Mouse (Mus musculus): ENCODE measurements around the gene L3mbtl1. TPM values are rescaled to one million over a fixed set of nuclear protein-coding genes. Genes with fewer than 3 reads are reported as not detected.

L3mbtl1 gene
- total RNA-seq, 2 experiments from 2014 or later = 29.6 to 35.0 TPM

GRCm38 (mm10) chr2:162985923-162986322 lies 42.7 kb downstream of the L3mbtl1 start:
- DNase-seq (ENCODE audit: extremely low spot score in 1 of 2, low spot score in 2 of 2) = peak in 1 of 2 experiments; percentile 55
- intact Hi-C loops (cut with DNase I) = no loop called here

GRCm38 (mm10) chr2:162986764-162987163 lies 43.5 kb downstream of the L3mbtl1 start:
- intact Hi-C loops (cut with DNase I) = no loop called here
- DNase-seq (ENCODE audit: extremely low spot score in 1 of 2, low spot score in 2 of 2) = no peak

GRCm38 (mm10) chr2:162987218-162987617 lies 43.9 kb downstream of the L3mbtl1 start, which contains the start of gene Sgk2:
Sgk2 (plus strand) TSS chr2:162987330.
- intact Hi-C loops (cut with DNase I) = no loop called here
- DNase-seq (ENCODE audit: extremely low spot score in 1 of 2, low spot score in 2 of 2) = no peak

GRCm38 (mm10) chr2:162988235-162988634 lies 45.0 kb downstream of the L3mbtl1 start:
- no peak for DNase-seq (ENCODE audit: extremely low spot score in 1 of 2, low spot score in 2 of 2)
- intact Hi-C loops (cut with DNase I) = no loop called here

- no peak for DNase-seq (ENCODE audit: extremely low spot score in 1 of 2, low spot score in 2 of 2)
- intact Hi-C loops (cut with DNase I) = no loop called here
Observed at GRCm38 (mm10) chr2:162991394-162992083, 48.3 kb downstream of the L3mbtl1 start.

GRCm38 (mm10) chr2:162992084-162992437 lies 48.8 kb downstream of the L3mbtl1 start:
- intact Hi-C loops (cut with DNase I) = no loop called here
- no peak for DNase-seq (ENCODE audit: extremely low spot score in 1 of 2, low spot score in 2 of 2)

- intact Hi-C loops (cut with DNase I) = no loop called here
- DNase-seq (ENCODE audit: extremely low spot score in 1 of 2, low spot score in 2 of 2) = no peak
Observed at GRCm38 (mm10) chr2:162993881-162994616, 50.8 kb downstream of the L3mbtl1 start.

GRCm38 (mm10) chr2:162998528-162999230 lies 55.4 kb downstream of the L3mbtl1 start:
- intact Hi-C loops (cut with DNase I) = no loop called here

GRCm38 (mm10) chr2:162999744-163000143 lies 56.5 kb downstream of the L3mbtl1 start:
- DNase-seq (ENCODE audit: extremely low spot score in 1 of 2, low spot score in 2 of 2) = peak in 1 of 2 experiments; percentile 45
- intact Hi-C loops (cut with DNase I) = no loop called here

More at GRCm38 (mm10) chr2:162998528-162999230, 55.4 kb downstream of the L3mbtl1 start:
- DNase-seq (ENCODE audit: extremely low spot score in 1 of 2, low spot score in 2 of 2) = peak; percentile 58 to 60

GRCm38 (mm10) chr2:163001071-163001470 lies 57.8 kb downstream of the L3mbtl1 start:
- intact Hi-C loops (cut with DNase I) = no loop called here
- no peak for DNase-seq (ENCODE audit: extremely low spot score in 1 of 2, low spot score in 2 of 2)

GRCm38 (mm10) chr2:163007299-163007698 lies 64.0 kb downstream of the L3mbtl1 start:
- DNase-seq (ENCODE audit: extremely low spot score in 1 of 2, low spot score in 2 of 2) = no peak
- intact Hi-C loops (cut with DNase I) = no loop called here

GRCm38 (mm10) chr2:163016916-163017743 lies 73.9 kb downstream of the L3mbtl1 start, which contains the start of gene Ift52:
Ift52 (plus strand) TSS chr2:163017354.
- intact Hi-C loops (cut with DNase I) = loop anchor here (2.0 kb wide), 1 partner anchor 90 kb away; no protein-coding TSS in a partner anchor
- peak; percentile 91 to 94 for DNase-seq (ENCODE audit: extremely low spot score in 1 of 2, low spot score in 2 of 2)

Other genes with a start within 250 kb of the L3mbtl1 start
- gene Srsf6, start 11.9 kb upstream of the L3mbtl1 start, total RNA-seq (2021) = 100 to 1,000 TPM; 118 to 119 TPM
- gene Sgk2, start 43.9 kb downstream of the L3mbtl1 start, total RNA-seq (2021) = under 1 TPM; 0.39 to 0.41 TPM
- 10 to 100 TPM; 24.6 to 25.5 TPM for gene Ift52, start 73.9 kb downstream of the L3mbtl1 start, total RNA-seq (2021)
- gene Mybl2, start 111.2 kb downstream of the L3mbtl1 start, total RNA-seq (2021) = 1 to 10 TPM in 1 of 2 experiments, under 1 TPM in 1; 0.79 to 1.5 TPM
- gene Gtsf1l, start 144.4 kb downstream of the L3mbtl1 start, total RNA-seq (2021) = not detected

Data from left cerebral cortex, postnatal 10 days (tissue).